Mouse (Mus musculus) liver, adult 10 weeks (tissue): ENCODE measurements around the gene Odf2l. TPM values are rescaled to one million over a fixed set of nuclear protein-coding genes. Genes with fewer than 3 reads are reported as not detected.

Experiments used
- polyA plus RNA-seq: library from polyadenylated mRNA; stranded (reverse); fragments of 350-450 nt; fragmentation: Illumina TruSeq; extraction: RNeasy Lipid Tissue Mini Kit (QIAGEN cat#74804); gene quantifications from one replicate; pipeline ENCODE4 v1.2.3, GENCODE M21; 2014; ENCODE audit warnings: low read depth, low replicate concordance

Gene Odf2l
- 25.8 TPM for polyA plus RNA-seq

GRCm38 (mm10) chr3:145118254-145119001 lies at the start of gene Odf2l:
TSS of gene Odf2l (plus strand) at chr3:145118588.

GRCm38 (mm10) chr3:145099291-145099690 lies 19.1 kb upstream of the Odf2l start, which contains the start of gene Clca2:
TSS of gene Clca2 (minus strand) at chr3:145099443.

Other genes with a start within 250 kb of the Odf2l start
- gene Clca4b, start 186.1 kb upstream of the Odf2l start, polyA plus RNA-seq: 0.40 TPM
- not detected for gene Clca4a, start 143.5 kb upstream of the Odf2l start, polyA plus RNA-seq
- gene Clca1, start 85.8 kb upstream of the Odf2l start, polyA plus RNA-seq: not detected
- gene Clca2, start 19.1 kb upstream of the Odf2l start, polyA plus RNA-seq: 0.08 TPM
- gene Col24a1, start 173.9 kb downstream of the Odf2l start, polyA plus RNA-seq: 0.42 TPM